Mouse (Mus musculus) right cerebral cortex, postnatal 4 days (tissue): ENCODE measurements around the gene Cfap36.

Source experiments
- DNase-seq: peaks from one replicate; pipeline ENCODE4 v3.0.0-alpha.2; 2022

Gene Cfap36

DNA sequence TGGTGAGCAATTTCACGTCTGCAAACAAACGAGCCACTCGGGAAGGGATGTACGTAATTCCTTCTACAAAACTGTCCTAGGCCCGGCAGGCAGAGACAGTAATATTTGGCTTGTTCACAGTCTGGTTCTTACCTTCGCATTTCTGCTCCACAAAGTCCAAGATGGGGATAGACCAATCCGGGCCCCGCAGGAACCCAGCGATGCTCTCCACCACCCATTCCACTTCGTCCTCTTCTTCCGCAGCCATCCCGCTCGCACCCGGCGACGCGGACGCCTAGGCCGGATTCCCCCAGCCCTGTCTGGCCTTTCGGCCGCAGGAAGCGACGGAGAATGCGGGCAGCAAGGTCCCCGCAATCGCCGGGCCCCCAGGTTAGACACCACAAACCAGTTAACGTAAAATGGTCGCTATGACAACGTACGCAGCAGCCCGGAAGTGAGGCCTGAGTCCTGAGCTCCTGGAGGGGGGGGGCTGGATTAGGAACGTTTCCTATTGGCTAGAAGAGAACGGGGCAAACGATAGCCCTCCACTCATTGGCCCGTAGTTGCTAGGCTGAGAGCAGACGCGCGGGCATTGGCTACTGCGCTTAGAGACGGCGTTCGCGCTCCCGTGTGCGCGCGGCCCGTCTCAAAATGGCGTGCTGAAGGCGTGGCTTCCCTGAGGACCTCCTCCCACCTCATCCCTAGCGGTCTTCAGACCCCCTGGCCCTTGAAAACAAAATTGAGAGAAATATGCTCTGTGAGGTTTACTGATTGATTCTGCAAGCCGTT is at the start of gene Cfap36:
TSS of gene Cfap36 (minus strand) at position 527 of the 768 bp plus-strand sequence.
- DNase-seq, result peak; percentile 86

DNA sequence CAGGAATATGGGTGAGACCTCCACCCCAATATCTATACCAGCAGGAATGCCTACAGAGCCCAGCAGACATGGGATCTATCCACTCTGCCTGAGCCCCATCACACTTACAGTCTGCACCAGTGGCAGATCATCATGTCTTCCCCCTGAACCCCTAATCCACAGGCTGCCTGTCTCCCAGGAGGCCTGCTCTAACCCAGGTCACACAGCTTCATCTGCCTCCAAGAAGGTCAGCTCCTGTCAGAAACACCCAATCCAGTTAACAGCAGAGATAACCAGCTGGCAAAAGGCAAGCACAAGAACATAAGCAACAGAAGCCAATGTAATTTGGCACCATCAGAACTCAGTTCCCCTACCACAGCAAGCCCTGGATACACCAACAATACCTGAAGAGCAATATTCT is 40.1 kb upstream of the Cfap36 start:
- no peak for DNase-seq

DNA sequence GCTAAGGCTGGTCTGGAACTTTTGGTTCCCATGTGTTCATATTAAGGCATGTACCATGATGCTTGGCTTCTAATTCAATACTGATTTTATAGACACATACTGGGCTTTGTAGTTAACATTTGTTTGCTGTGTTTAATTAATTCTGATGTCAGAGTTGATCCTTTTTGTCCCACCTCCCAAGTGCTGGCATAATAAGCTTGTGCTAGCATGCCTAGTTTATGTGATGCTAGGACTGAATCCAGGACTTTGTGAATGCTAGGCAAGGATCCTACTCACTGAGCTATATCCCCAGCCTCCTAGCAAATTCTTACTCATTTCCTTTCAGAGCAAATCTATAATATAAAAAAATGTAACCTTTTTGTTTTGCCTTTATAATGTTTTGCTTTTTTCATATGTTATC is 38.8 kb upstream of the Cfap36 start:
- DNase-seq, result no peak

DNA sequence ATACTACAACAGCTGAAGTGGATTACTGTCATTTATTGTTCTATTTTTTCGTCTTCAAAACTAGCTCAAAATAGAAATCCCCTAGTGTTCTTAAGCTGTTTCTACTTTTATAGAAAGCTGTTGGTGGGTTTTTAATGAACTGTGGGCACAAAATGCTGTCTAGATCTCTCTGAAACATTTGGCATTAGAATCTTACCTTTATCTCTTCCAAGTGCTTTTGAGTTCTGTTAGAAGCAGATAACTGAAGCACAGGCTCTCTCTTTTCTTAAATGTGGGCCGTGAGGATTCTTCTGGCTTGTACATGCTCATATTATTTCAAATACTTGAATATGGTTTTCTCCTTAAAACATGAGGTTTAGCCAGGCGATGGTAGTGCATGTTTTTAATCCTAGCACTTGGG is 27.5 kb upstream of the Cfap36 start:
- no peak for DNase-seq

DNA sequence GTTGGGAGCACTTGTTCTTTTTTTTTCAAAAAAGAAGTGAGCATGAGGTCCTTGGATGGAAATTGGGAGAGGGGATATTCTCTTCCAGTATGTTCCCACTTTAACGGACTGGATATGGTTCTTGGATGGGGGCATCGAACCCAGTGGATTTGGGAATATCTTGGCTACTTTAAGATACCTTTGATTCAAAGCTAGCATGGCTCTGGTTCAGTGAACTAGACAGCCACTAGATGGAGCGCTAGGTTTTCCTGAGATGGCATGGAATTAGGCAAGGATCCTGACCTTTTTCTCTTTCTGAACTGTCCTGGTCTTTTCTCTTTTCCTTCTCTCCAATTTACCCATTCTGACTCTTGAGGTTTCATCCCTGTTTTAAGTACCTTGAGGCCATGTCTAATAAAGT is 20.6 kb upstream of the Cfap36 start:
- DNase-seq, result peak; percentile 36

DNA sequence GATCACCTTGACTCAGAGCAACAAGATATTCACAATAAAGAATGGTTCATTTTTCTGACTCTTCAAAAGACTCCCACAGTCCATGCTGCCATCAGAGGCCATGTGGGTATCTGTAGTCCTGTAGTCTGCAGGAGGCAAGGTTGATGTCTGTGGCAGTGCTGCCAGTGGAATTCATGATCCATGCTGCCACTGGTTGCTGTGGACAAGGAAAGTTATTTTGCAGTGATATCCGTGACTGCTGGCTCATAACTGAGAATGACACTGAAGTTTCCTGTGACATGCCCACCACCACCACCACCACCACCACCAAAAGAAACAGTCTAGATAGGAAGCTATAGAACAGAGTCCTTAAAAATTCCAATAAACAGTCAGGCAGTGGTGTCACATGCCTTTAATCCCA is 7.4 kb upstream of the Cfap36 start:
- no peak for DNase-seq

DNA sequence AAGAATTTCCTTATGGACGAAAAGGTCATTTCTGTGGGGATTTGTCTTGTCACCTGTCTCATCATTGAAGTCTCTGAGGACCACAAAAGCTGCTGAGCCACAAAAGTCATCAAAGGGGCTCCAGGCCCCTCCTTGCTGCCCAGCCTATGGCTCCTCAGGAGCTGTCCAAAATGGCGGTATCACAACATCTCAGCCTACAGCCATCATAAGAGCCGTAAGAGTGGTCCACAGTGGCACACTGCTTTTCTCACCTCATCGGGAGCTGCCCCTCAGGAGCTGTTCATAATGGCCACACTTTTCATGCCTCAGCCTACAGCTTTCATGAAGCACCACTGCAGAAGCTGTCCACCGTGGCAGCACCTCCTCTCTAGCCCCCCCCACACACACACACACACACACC is 1.2 kb upstream of the Cfap36 start:
- DNase-seq, result no peak

DNA sequence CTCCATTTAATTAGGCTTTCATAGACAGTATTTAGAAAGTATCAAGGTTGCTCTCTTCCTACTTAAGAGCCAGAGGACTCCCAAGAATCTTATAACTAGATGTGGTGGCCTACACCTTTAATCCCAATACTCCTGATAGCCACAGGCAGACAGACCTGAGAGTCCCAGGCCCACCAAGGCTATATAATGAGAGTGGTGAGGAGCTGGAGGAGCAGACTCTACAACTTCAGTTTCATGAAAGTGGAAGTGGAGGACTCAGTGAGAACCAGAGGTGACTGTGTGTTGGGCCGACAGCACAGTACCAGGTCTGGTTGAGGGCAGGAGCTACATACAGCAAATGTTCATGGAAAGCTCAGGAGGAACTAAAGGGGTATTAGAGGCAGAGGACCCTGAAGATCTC is 516 bp upstream of the Cfap36 start:
- peak; percentile 2 for DNase-seq

DNA sequence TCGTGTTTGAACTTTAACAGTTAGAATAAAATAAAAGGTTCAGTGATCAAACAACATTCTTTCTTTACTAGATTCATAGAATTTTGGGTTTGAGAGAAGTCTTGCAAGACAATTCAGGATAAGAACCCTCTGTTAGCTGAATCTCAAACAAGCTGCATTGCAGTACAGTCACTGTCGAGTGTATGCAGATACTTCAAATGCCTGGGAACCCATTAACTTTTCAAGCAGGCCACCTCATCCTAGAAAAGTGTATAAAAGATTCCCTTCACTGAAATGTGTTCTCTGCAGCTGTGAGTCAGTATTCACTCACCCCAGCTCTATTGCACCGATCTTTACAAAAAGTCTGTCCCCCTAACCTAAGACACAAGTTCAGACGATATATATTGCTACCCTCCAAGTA is 1.2 kb downstream of the Cfap36 start:
- DNase-seq, result no peak

DNA sequence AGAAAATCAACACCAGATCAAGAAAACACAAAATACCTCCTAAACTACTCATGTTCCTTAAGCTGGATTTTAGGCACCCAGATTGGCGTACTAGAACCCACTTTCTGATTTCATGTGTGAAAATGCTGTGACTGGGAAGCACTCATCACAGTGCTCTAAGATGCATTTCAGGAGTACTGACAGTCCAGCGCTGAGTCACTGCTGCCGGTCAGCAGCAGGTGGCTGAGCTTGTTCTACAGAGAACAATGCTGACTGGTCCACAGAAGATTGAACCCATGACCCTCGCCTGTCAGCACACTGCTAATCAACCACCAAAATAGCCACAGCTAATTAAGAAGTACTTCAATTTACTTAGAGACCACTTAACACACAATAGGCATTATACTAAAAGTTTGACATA is 5.2 kb downstream of the Cfap36 start:
- no peak for DNase-seq

DNA sequence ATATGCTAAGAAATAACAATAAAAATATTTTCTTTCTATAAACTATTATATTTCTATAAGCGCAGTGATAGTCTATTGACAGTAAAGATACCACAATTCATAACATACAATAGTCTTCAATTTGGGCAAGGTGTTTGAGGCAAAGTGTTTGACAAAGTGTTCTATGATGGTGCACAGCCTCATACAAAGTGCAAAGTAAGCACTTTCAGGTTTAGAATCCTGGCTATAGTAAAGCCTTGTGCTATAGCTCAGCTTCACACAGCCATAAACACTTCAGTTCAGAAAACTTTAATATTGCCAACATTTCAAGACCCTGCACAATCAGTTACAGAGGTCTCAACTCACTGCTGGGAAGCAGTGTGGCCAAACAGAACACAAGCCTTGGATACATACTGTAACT is 7.9 kb downstream of the Cfap36 start:
- no peak for DNase-seq

DNA sequence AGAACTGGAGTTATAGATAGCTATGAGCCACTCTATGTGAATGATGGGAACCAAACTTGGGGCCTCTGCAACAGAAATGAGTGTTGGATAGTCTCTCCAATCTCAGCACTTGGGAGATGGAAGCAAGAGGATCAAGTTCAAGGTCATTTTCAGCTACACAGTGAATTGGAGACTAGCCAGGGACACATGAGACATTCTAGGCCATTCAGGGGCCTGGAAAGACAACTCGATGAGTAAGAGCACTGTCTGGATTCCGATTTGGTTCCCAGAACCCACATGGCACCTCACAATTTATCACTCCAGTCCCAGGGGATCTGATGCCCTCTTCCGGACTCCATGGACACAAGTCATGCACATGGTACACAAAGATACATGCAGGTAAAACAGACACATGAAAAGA is 8.7 kb downstream of the Cfap36 start:
- no peak for DNase-seq

DNA sequence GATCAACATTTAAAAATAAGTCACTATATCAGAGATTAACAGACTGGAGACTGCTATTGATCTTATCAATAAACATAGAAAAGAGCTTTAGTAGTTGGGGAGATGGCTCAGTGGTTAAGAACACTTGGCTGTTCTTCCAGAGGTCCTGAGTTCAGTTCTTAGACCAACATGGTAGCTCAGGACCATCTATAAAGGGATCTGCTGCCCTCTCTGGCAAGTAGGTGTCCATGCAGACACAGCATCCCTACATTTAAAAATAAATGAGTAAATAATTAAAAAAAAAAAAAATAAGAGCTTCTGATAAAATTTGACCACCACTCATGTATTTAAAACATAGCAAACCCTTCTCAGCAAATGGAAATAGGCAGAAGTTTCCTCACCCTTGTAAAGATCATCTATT is 9.2 kb downstream of the Cfap36 start:
- no peak for DNase-seq

DNA sequence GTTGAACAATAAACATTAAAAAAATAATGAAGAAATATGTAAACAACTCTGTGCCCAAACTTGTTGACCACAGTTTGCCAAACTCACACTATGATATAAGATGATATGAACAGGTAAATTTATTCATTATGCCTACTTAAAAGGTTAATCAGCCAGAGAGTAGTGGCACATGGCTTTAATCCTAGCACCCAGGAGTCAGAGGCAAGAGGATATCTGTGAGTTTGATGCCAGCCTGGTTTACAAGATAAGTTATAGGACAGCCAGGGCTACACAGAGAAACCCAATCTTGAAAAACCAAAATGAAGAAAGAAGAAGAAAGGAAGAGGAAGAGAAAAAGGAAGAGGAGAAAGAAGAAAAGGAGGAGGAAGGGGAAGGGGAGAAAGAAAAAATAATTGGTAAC is 9.8 kb downstream of the Cfap36 start:
- DNase-seq, result no peak

DNA sequence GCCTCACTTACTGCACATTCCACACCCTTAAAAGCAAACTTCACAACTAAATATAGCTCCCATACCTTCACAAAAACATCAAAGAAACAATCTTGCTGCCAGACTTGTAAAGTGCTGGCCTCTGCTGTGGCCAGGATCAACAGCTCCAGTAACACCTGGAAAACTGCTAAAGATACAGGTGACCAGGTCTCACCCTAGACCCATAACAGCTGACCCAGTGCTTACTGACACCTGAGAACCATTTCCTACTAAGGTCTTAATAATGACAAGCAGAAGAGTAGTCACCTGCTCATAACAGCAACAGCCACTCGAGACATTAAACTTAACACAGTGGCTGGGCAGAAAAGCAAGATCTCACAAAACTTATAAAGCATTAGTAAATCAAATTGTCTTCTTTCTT is 13.6 kb downstream of the Cfap36 start:
- no peak for DNase-seq

DNA sequence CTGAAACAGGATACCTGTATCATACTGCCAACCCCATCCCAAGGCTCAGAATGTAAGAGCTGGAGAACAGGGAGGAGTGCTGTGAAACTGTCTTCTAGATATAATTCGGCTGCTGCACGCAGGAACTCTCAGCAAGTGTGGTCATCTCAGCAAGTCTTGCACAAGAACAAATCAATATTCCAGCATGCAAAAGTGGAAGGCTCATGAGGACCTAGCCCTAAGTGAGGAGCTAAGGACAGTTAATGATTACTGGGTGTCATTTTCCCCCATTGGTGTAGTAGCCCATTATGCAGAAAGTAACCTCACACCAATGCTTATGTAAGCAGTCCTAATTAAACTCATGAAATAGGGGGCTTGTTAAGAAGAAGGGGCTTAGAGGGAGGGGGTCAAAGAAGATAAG is 18.3 kb downstream of the Cfap36 start:
- no peak for DNase-seq

DNA sequence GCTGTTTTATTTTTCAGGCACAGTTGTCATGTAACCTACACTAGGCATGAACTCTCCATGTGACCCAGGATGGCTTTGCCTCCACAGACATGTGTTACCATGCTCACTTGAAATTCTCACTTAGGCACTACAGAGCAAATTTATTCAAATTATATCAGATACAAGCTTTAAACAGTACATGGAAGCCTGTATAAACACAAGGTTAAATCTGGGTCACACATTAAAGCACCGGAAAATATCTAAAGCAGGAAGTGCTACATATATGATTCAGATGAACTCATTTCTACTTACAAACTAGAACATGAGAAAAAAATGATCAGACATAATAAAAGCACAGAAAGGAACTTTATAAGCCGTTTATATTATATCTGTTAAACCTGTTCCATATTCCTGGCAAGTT is 22.5 kb downstream of the Cfap36 start:
- no peak for DNase-seq

DNA sequence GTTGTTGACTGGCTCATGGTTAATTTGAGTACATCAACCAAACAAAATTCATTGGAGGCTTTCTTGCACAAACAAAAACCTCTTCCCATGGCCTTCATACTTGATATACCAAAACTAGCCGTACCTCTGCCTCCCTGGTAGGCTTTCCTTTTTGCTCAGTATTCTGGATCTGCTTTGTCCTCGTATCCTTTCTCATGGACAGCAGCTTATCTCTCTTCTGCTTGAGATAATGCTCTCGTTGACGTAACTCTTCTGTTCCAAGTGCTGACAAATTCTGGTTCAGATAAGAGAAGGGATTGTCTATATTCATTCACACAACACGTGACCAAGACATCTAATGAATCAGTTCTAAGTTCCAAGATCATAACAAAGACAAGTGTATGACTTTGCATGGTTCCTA is 24.9 kb downstream of the Cfap36 start:
- no peak for DNase-seq

DNA sequence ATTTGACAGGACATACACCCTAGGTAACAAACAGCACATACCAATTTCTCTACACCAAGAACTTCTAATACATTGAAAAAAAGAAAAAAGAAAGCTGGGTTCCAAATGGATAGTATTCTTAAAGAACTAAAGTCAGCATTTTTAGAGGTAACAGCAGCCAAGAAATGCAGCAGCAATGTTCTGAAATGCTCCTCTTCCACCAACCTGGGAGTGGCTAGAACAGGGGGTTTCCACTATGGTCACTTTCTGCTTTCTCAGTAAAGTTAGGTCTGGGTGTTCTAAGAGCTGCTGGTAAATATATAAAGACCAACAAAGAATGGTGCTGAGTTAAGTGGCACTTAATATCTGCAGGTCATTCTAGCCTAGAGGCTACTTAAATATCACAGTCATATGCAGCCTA is 28.2 kb downstream of the Cfap36 start:
- DNase-seq, result no peak

DNA sequence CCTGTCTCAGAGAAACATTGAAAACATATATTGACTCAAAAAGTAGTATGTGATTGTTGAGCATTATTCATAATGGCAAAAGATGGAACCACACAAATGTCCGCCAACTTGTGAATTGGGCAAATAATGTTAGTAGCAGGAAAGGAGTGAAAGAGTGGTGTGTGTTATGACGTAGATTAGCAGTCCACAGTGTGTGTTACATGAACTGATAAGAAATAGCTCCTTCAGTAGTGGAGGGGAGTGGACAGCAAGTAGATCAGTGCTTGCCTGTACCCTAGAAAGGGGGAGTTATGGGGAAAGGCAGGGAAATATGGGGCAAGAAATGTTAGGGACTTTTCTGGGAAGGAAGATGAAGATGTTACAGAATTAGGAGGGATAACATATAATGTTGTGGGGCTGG is 31.0 kb downstream of the Cfap36 start:
- DNase-seq, result no peak

DNA sequence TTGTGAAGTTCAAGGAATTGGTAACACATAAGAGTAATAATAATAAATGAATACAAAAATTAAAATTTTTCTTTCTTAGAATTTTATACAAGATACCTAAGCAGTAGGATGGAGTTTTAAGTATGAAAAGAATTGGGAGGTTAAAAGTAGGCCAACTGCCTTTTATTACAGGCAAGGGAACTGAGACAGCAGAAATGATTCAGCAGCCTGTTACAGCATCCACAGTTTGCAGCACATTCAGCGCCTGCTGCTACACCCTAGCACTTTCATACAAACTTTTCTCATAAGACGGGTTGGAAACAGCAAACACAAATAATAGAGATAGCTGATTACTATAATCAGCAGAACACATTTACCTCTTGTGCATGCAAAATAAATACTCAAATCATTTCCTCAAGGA is 37.4 kb downstream of the Cfap36 start:
- DNase-seq, result no peak

DNA sequence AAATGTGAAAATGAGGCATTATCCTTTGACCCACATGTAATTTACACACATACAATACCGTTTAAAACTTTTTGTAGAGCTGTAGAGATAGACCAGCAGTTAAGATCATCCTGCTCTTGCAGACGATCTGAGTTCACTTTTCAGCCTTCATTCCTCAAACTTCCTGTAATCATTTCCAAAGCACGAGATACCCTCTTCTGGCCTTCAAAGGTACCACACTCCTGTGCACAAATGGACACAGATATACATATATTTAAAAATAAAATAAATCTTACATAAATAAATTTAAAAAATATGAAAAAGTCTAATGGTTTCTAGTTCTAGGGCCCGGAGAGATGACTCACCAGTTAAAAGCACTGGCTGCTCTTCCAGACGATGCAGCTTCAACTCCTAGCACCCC is 43.6 kb downstream of the Cfap36 start:
- DNase-seq, result no peak

DNA sequence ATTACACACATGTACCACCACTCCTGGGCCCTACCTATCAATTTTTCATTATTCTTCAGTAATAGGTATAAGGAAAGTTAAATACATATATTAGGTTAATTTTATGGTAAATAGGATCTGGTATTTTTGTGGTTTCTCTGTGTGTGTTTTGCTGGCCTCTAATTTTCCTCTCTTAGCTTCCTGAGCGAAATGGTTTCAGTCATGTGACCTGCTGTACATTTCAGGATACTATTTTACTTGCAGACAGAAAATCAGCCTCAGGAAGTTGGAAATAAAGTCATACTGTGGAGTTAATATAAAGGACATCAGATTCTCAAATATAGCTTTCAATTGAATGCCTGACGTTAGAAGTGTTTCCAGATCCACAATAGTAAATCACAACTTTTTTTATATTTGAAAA is 58.2 kb downstream of the Cfap36 start:
- no peak for DNase-seq

DNA sequence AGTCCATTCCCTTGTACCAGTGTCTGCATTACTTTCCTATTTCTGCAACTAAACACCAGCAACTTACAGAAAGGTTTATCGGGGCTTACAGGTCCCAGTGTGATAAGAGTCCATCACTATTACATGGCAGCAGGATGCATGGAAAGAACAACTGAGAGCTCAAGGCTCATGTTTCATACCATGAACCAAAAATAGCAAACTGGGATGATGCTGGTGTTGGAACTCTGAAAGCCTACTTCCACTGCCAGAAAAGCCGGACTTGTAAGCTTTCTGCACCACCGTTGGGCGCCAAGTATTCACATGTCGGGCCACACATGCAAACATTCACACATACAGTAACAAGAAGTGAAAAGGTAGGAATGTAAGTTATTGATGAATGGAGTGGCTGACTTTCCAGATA is 65.5 kb downstream of the Cfap36 start:
- DNase-seq, result no peak

DNA sequence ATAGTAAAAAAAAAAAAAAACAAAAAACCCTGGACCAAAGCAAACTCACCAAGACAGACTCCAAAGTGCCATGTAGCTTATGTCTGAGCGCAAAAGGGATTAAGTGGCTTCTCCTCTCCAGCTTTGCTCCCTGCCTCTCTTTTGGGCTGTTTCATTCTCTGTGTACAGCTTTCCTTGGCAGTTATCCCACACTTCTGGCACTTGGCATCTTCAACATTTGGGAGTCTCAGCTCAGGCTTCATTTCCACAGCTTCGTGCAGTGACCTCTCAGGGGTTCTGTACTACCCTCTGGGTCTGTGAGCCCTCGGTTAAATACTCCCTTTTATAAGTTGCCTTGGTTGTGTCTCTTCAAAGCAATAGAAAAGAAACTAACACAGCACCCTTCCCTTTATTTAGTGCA is 66.6 kb downstream of the Cfap36 start:
- DNase-seq, result peak; percentile 12

DNA sequence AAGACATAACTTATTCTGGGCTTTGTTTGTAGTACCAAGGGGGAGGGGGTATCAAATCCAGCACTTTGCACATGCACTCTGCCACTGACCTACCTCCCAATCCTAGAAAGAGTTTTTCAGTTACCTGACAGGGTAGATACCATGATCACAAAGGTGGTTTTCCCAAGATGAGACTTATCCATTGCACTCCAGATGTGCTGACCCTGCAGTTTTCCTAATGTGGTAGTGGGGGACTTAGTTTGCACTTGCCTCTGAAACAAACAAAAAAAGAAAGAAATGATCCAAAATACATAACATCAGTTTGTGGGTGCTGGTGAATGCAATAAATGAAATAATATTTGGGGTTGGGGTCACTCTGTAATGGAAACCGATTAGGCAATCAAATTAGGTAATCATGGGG is 67.9 kb downstream of the Cfap36 start:
- no peak for DNase-seq
